Mouse (Mus musculus): ENCODE data around the gene Derl3. TPM values are rescaled to one million over a fixed set of nuclear protein-coding genes. Genes with fewer than 3 reads are reported as not detected.

The Derl3 gene
- polyA plus RNA-seq, 1 experiment from 2014 or later, result 2.9 TPM

DNA sequence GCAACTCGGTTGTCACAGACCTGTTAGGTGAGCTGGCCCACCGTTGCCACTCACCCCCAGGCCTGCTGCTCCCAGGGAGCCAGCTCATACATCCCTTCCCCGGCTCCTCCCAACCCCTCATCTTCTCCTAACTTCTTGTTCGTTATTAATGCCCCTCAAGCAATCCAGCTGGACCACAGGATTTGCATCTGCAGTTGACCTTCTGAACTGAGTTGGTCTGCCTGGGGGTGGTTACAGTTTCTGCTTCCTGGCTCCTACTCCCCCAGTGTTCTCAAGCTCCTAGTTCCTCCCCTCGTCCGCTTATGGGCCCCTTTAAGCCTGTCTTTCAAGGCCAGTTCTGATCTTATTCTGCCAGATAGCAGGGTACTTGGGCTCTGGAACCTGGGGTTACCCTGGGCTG, 1.4 kb downstream of the Derl3 start:
- peaks cover 2% of the 10 kb centered on the region; the same call in 1 of the 2 replicates for H3K4me1 ChIP-seq (replicated peaks; ENCODE audit: control insufficient read depth, insufficient read depth, low read length)
- H3K4me3 ChIP-seq (ENCODE audit: low read depth, low read length), result no peak overlapping the region
- ATAC-seq (ENCODE audit: low FRiP score) (no peak), DNase-seq (ENCODE audit: low spot score) (no peak)
- H3K27ac ChIP-seq (ENCODE audit: low read depth, low read length), result no peak overlapping the region
- H3K36me3 ChIP-seq (ENCODE audit: control insufficient read depth, insufficient read depth, low read length), result peaks cover 10% of the 10 kb centered on the region
- no peaks in the 10 kb centered on the region for H3K27me3 ChIP-seq (ENCODE audit: control insufficient read depth, insufficient read depth, low read length)
- WGBS, result 75% methylated on average over 6 of the region's 6 CpGs
- H3K4me2 ChIP-seq (replicated peaks; ENCODE audit: low read depth, low read length), result no peak overlapping the region
- no peaks in the 10 kb centered on the region for H3K9me3 ChIP-seq (ENCODE audit: control insufficient read depth, low read length)
- no peak overlapping the region for H3K9ac ChIP-seq (ENCODE audit: low read depth, low read length)

- Histone ChIP-seq H3K9ac (ENCODE audit: low read depth, low read length) (no peak overlapping the region), H3K4me1 (replicated peaks; ENCODE audit: control insufficient read depth, insufficient read depth, low read length) (peaks cover 2% of the 10 kb centered on the region; the same call in 1 of the 2 replicates), H3K27ac (ENCODE audit: low read depth, low read length) (no peak overlapping the region), H3K27me3 (ENCODE audit: control insufficient read depth, insufficient read depth, low read length) (no peaks in the 10 kb centered on the region), H3K9me3 (ENCODE audit: control insufficient read depth, low read length) (no peaks in the 10 kb centered on the region), H3K4me2 (replicated peaks; ENCODE audit: low read depth, low read length) (no peak overlapping the region), H3K36me3 (ENCODE audit: control insufficient read depth, insufficient read depth, low read length) (peaks cover 10% of the 10 kb centered on the region), H3K4me3 (ENCODE audit: low read depth, low read length) (no peak overlapping the region)
- ATAC-seq (ENCODE audit: low FRiP score), result no peak
- WGBS, result 99% methylated on average over 5 of the region's 5 CpGs
- DNase-seq (ENCODE audit: low spot score), result no peak
Observed at GRCm38 (mm10) chr10:75895730-75896129, 2.5 kb downstream of the Derl3 start.

DNA sequence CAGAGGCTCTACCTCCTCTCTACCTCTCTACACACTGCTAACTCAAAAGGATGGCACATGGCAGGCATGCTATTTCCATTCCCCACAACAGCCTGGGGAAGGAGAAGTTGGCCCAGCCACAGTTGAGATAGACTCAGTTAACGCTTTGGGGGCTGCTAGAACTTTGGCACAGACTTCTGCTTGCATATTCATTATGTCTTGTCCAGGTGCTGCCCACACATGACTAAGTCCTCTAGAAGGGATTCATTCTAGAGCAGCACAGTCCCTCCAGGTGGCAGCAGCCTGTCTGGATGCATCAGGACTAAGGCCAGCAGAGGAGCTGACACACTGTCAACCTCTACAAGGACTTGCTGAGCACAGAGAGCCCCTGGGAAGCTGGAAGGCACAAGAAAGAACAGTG, 3.0 kb downstream of the Derl3 start:
- Histone ChIP-seq H3K27me3 (ENCODE audit: control insufficient read depth, insufficient read depth, low read length) (no peaks in the 10 kb centered on the region), H3K9me3 (ENCODE audit: control insufficient read depth, low read length) (no peaks in the 10 kb centered on the region), H3K4me1 (replicated peaks; ENCODE audit: control insufficient read depth, insufficient read depth, low read length) (peaks cover 2% of the 10 kb centered on the region; the same call in 1 of the 2 replicates), H3K4me2 (replicated peaks; ENCODE audit: low read depth, low read length) (no peak overlapping the region), H3K4me3 (ENCODE audit: low read depth, low read length) (no peak overlapping the region), H3K36me3 (ENCODE audit: control insufficient read depth, insufficient read depth, low read length) (peaks cover 10% of the 10 kb centered on the region), H3K9ac (ENCODE audit: low read depth, low read length) (no peak overlapping the region), H3K27ac (ENCODE audit: low read depth, low read length) (no peak overlapping the region)
- DNase-seq (ENCODE audit: low spot score), result no peak
- no peak for ATAC-seq (ENCODE audit: low FRiP score)
- 95% methylated on average over 1 of the region's 1 CpGs for WGBS

DNA sequence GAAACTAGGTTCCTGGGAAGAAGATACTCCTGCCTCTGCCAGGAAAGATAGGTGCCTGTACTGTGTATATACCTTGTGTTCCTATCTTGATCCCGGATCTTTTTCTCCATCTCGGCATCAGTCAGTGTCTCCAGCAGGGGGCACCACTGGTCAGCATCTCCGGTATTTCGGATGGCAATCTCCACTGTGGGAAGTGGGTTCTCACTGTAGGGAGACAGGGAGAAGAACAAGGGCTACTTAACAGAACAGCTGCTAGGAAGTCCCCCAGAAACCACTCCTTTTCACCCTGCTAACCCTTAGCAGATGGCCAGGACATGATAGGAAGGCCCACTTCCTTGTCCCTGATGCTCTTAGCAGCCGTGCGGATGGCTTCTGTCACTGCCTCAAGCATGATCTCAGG, 4.2 kb downstream of the Derl3 start:
- 44% methylated on average over 6 of the region's 6 CpGs for WGBS
- H3K4me3 ChIP-seq (ENCODE audit: low read depth, low read length), result no peak overlapping the region
- no peak overlapping the region for H3K9ac ChIP-seq (ENCODE audit: low read depth, low read length)
- H3K4me1 ChIP-seq (replicated peaks; ENCODE audit: control insufficient read depth, insufficient read depth, low read length), result peaks cover 2% of the 10 kb centered on the region; the same call in 1 of the 2 replicates
- peak; percentile 85 for DNase-seq (ENCODE audit: low spot score)
- no peaks in the 10 kb centered on the region for H3K27me3 ChIP-seq (ENCODE audit: control insufficient read depth, insufficient read depth, low read length)
- no peaks in the 10 kb centered on the region for H3K9me3 ChIP-seq (ENCODE audit: control insufficient read depth, low read length)
- ATAC-seq (ENCODE audit: low FRiP score), result no peak
- no peak overlapping the region for H3K27ac ChIP-seq (ENCODE audit: low read depth, low read length)
- peaks cover 14% of the 10 kb centered on the region for H3K36me3 ChIP-seq (ENCODE audit: control insufficient read depth, insufficient read depth, low read length)
- H3K4me2 ChIP-seq (replicated peaks; ENCODE audit: low read depth, low read length), result no peak overlapping the region

DNA sequence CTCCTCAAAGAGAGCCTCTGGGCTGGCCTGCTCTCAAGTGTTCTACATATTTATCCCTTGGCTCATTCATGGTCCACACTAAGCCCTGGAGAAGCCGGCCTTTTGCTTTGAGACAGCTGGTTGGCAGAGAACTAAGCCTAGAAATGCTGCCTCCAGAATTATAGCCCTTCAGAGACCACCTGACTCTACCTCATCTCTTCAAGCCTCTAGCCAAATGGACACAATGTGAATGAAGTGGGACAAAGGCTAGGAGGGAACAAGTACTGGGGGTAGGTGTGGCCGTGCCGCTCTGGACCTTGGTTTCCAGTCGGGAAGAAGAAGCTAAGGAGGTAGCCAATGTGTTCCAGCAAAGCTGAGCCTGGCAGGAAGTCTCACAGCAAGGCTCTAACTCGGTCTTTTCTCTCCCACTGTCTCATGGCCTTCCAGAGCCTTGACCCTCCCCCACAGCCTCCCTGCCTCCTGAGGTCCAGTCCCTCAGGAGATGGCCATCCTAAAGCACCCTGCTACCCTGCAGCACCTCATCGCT, 4.9 kb downstream of the Derl3 start:
- Histone ChIP-seq H3K9ac (ENCODE audit: low read depth, low read length) (no peak overlapping the region), H3K9me3 (ENCODE audit: control insufficient read depth, low read length) (no peaks in the 10 kb centered on the region), H3K27ac (ENCODE audit: low read depth, low read length) (no peak overlapping the region), H3K4me1 (replicated peaks; ENCODE audit: control insufficient read depth, insufficient read depth, low read length) (peaks cover 2% of the 10 kb centered on the region; the same call in 1 of the 2 replicates), H3K27me3 (ENCODE audit: control insufficient read depth, insufficient read depth, low read length) (no peaks in the 10 kb centered on the region), H3K4me3 (ENCODE audit: low read depth, low read length) (no peak overlapping the region), H3K4me2 (replicated peaks; ENCODE audit: low read depth, low read length) (no peak overlapping the region), H3K36me3 (ENCODE audit: control insufficient read depth, insufficient read depth, low read length) (peaks cover 20% of the 10 kb centered on the region)
- no peak for ATAC-seq (ENCODE audit: low FRiP score)
- DNase-seq (ENCODE audit: low spot score), result no peak
- 81% methylated on average over 6 of the region's 6 CpGs for WGBS

- ATAC-seq (ENCODE audit: low FRiP score) (no peak), DNase-seq (ENCODE audit: low spot score) (no peak)
- 76% methylated on average over 3 of the region's 3 CpGs for WGBS
- Histone ChIP-seq H3K27me3 (ENCODE audit: control insufficient read depth, insufficient read depth, low read length) (no peaks in the 10 kb centered on the region), H3K9me3 (ENCODE audit: control insufficient read depth, low read length) (no peaks in the 10 kb centered on the region), H3K36me3 (ENCODE audit: control insufficient read depth, insufficient read depth, low read length) (peaks cover 22% of the 10 kb centered on the region), H3K4me1 (replicated peaks; ENCODE audit: control insufficient read depth, insufficient read depth, low read length) (peaks cover under 1% of the 10 kb centered on the region; the same call in 1 of the 2 replicates), H3K27ac (ENCODE audit: low read depth, low read length) (no peak overlapping the region), H3K4me2 (replicated peaks; ENCODE audit: low read depth, low read length) (no peak overlapping the region), H3K9ac (ENCODE audit: low read depth, low read length) (no peak overlapping the region), H3K4me3 (ENCODE audit: low read depth, low read length) (no peak overlapping the region)
Observed at GRCm38 (mm10) chr10:75898846-75899245, 5.6 kb downstream of the Derl3 start.

DNA sequence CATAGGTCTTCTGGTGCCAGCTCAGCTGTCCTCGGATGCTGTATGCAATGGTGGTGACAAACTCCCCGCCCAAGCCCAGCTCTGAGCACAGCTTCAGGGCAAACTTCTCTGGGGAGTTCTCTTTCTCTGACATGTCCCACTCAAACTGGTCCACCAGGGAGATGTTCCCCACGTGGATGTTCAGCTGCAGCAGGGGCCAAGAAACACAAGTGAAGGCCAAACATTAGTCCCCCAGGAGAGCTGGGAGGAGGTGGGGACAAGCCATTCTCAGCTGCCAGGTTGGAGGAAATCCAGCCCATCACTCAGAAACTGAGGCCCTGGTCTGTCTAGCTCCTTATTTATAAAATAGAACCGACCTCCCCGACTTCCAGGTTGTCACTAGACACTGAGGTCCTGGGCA, 11.2 kb downstream of the Derl3 start:
- ATAC-seq (ENCODE audit: low FRiP score) (no peak), DNase-seq (ENCODE audit: low spot score) (no peak)
- Histone ChIP-seq H3K27ac (ENCODE audit: low read depth, low read length) (no peak overlapping the region), H3K4me1 (replicated peaks; ENCODE audit: control insufficient read depth, insufficient read depth, low read length) (no peaks in the 10 kb centered on the region), H3K4me3 (ENCODE audit: low read depth, low read length) (no peak overlapping the region), H3K27me3 (ENCODE audit: control insufficient read depth, insufficient read depth, low read length) (no peaks in the 10 kb centered on the region), H3K9ac (ENCODE audit: low read depth, low read length) (no peak overlapping the region), H3K9me3 (ENCODE audit: control insufficient read depth, low read length) (no peaks in the 10 kb centered on the region), H3K4me2 (replicated peaks; ENCODE audit: low read depth, low read length) (no peak overlapping the region), H3K36me3 (ENCODE audit: control insufficient read depth, insufficient read depth, low read length) (peaks cover 32% of the 10 kb centered on the region)
- WGBS, result 90% methylated on average over 5 of the region's 5 CpGs

DNA sequence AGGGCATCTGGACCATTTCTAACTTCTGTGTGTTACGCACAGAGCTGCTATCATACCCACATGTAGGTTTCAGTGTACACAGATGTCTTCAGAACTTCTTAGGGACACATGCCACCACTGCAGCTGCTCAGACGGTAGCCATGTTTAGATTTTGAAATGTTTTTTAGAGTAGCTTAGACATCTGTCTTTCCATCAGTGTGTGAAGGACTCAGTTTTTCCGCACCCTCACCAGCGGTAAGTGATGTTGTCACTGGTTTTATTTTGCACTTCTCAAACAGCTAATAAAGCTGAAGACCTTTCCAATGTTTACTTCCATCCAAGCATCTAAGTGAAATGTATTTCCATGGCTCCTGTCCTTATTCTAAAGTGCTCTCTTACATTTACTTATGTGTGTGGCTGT, 13.7 kb downstream of the Derl3 start:
- no peak overlapping the region for H3K4me3 ChIP-seq (ENCODE audit: low read depth, low read length)
- 95% methylated on average over 4 of the region's 4 CpGs for WGBS
- no peak for DNase-seq (ENCODE audit: low spot score)
- no peak overlapping the region for H3K27ac ChIP-seq (ENCODE audit: low read depth, low read length)
- no peak overlapping the region for H3K4me2 ChIP-seq (replicated peaks; ENCODE audit: low read depth, low read length)
- H3K4me1 ChIP-seq (replicated peaks; ENCODE audit: control insufficient read depth, insufficient read depth, low read length), result no peaks in the 10 kb centered on the region
- no peak overlapping the region for H3K9ac ChIP-seq (ENCODE audit: low read depth, low read length)
- ATAC-seq (ENCODE audit: low FRiP score), result no peak
- no peaks in the 10 kb centered on the region for H3K27me3 ChIP-seq (ENCODE audit: control insufficient read depth, insufficient read depth, low read length)
- H3K36me3 ChIP-seq (ENCODE audit: control insufficient read depth, insufficient read depth, low read length), result peaks cover 34% of the 10 kb centered on the region
- no peaks in the 10 kb centered on the region for H3K9me3 ChIP-seq (ENCODE audit: control insufficient read depth, low read length)

DNA sequence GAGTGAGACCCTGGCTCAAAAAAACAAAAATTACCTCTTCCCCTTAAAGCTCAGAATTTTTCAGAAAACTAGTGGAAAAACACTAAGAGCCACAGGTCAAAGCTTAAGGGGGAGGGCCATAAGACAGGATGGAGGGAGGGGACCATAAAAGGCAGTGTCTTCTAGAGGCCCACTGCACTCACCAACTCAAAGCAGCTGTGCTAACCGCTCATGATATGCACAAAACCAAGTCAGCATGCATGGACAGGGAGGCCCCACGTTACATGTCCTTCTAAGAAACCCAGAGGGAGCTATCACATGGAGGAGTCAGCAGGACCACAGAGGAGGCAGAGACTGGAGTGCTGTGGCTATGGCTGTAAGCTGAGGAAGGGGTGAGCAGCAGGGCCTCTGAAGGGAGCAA, 17.5 kb downstream of the Derl3 start:
- Histone ChIP-seq H3K36me3 (ENCODE audit: control insufficient read depth, insufficient read depth, low read length) (peaks cover 17% of the 10 kb centered on the region), H3K9ac (ENCODE audit: low read depth, low read length) (no peak overlapping the region), H3K27me3 (ENCODE audit: control insufficient read depth, insufficient read depth, low read length) (no peaks in the 10 kb centered on the region), H3K4me1 (replicated peaks; ENCODE audit: control insufficient read depth, insufficient read depth, low read length) (no peaks in the 10 kb centered on the region), H3K4me2 (replicated peaks; ENCODE audit: low read depth, low read length) (no peak overlapping the region), H3K27ac (ENCODE audit: low read depth, low read length) (no peak overlapping the region), H3K9me3 (ENCODE audit: control insufficient read depth, low read length) (no peaks in the 10 kb centered on the region), H3K4me3 (ENCODE audit: low read depth, low read length) (no peak overlapping the region)
- DNase-seq (ENCODE audit: low spot score) (no peak), ATAC-seq (ENCODE audit: low FRiP score) (no peak)
- 92% methylated on average over 2 of the region's 2 CpGs for WGBS

All from hindbrain, embryonic 11.5 days (tissue).